Mouse (Mus musculus) liver, embryonic 16.5 days (tissue): ENCODE data around the gene Wdr25. TPM values are rescaled to one million over a fixed set of nuclear protein-coding genes. Genes with fewer than 3 reads are reported as not detected.
A peak's percentile ranks its signal among the peaks of the same experiment; 100 is the strongest.

Experiments
- ATAC-seq: fragments of 200-750 bp; cut with Nextera tagmentation; 2 replicates; pipeline ENCODE4 v1.8.0; 2017; ENCODE audit warnings: low read depth, mild to moderate bottlenecking, moderate number of reproducible peaks, moderate library complexity
- H3K27ac ChIP-seq: fragments of 300-500 bp; sonication (generic); 2 replicates; pipeline ENCODE4 v1.5.1; 2014; ENCODE audit warnings: mild to moderate bottlenecking, low read length
- H3K27me3 ChIP-seq: fragments of 300-500 bp; sonication (generic); 2 replicates; pipeline ENCODE4 v1.6.1; 2014; ENCODE audit warnings: low read depth, low read length, mixed read lengths; ENCODE audit not compliant: control insufficient read depth, insufficient read depth
- H3K36me3 ChIP-seq: fragments of 300-500 bp; sonication (generic); 2 replicates; pipeline ENCODE4 v1.6.1; 2014; ENCODE audit warnings: mild to moderate bottlenecking; ENCODE audit not compliant: control insufficient read depth, insufficient read depth
- H3K4me1 ChIP-seq: fragments of 300-500 bp; sonication (generic); 2 replicates; pipeline ENCODE4 v1.6.1; 2014; ENCODE audit warnings: low read depth, low read length, mixed read lengths; ENCODE audit not compliant: control insufficient read depth
- H3K4me2 ChIP-seq: fragments of 300-500 bp; sonication (generic); 2 replicates; pipeline ENCODE4 v1.6.1; 2014; ENCODE audit warnings: low read depth, low read length, mixed read lengths
- H3K4me3 ChIP-seq: fragments of 300-500 bp; sonication (generic); 2 replicates; pipeline ENCODE4 v1.5.1; 2014; ENCODE audit warnings: low read depth, mild to moderate bottlenecking, low read length
- H3K9ac ChIP-seq: fragments of 300-500 bp; sonication (generic); 2 replicates; pipeline ENCODE4 v1.6.1; 2014; ENCODE audit warnings: low read depth, low read length
- H3K9me3 ChIP-seq: fragments of 300-500 bp; sonication (generic); replicated peaks from 2 replicates; pipeline ENCODE4 v1.6.1; 2016; ENCODE audit warnings: low read length; ENCODE audit not compliant: control insufficient read depth
- WGBS: fragments of 180-500 bp; shearing (Covaris S2); extraction: QIAGEN DNeasy Blood & Tissue Kit; methylation state at CpG from one replicate; pipeline ENCODE4 v1.1.7; 2014; ENCODE audit not compliant: insufficient replicate concordance; 5-methylcytosine and 5-hydroxymethylcytosine counted together
- polyA plus RNA-seq: library from polyadenylated mRNA; unstranded; fragments of >200 nt; fragmentation: Nextera tagmentation; extraction: Ambion mirVana; gene quantifications from 2 replicates; pipeline ENCODE4 v1.2.1, GENCODE M21; 2015

Wdr25 gene
- polyA plus RNA-seq, 1 experiment from 2014 or later, result 1.3 TPM

DNA sequence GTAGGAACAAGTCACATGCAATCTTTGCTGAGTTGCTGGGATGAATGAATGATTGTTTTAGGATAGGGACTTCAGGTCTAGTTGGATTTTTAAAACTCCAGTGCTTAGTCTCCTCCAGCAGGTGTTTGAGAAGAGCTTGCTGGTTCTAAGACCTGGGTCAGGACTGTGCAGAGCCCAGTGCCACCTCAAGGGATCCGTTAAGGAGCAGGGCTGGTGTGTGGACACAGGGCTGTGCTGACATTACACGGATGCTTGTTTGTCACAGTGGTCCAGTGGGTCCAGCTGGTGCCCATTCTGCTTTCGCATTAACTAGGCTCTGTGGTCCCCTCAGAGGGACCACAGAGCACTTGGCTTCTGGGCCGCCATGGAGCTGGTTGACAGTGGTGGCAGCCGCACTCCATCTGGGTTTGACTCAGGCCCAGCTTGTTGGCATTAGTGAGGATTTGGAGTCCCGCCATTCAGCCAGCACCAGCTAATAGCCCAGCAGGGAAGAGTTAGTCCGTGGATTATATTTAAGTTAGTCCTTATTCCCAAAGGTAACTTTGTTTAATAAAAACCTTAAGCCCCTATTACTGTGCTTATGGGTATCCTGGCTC, 23.1 kb downstream of the Wdr25 start:
- no peaks in the 10 kb centered on the region for H3K9me3 ChIP-seq
- no peak for ATAC-seq
- no peak overlapping the region for H3K9ac ChIP-seq
- no peaks in the 10 kb centered on the region for H3K27me3 ChIP-seq
- no peaks in the 10 kb centered on the region for H3K36me3 ChIP-seq
- WGBS, result 76% methylated on average over 7 of the region's 7 CpGs
- H3K27ac ChIP-seq, result no peak overlapping the region
- H3K4me2 ChIP-seq, result no peak overlapping the region
- H3K4me3 ChIP-seq, result no peak overlapping the region
- H3K4me1 ChIP-seq, result no peaks in the 10 kb centered on the region; the same call in 1 of the 2 replicates

DNA sequence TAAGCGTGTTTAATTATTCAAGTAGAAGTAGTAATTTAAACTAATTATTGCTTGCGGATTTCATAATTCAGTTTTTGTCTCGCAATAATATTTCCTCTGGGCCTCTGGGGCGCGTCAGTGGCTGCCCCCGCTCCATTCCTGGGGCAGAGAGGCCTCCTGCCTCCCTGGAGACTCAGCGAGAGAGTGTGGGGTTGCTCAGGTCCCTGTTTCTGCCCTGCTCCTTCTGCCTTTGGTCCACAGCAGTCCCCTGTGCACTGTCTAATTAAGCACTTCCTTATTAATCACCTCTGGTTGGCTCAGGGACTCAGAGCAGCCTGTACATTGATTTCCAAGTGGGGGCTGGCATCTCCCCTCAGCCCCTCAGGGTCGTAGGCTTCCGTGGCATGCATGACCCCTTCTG, 24.1 kb downstream of the Wdr25 start:
- H3K9me3 ChIP-seq, result no peaks in the 10 kb centered on the region
- 63% methylated on average over 9 of the region's 9 CpGs for WGBS
- H3K4me3 ChIP-seq, result no peak overlapping the region
- H3K9ac ChIP-seq, result no peak overlapping the region
- H3K4me1 ChIP-seq, result no peaks in the 10 kb centered on the region; the same call in 1 of the 2 replicates
- no peaks in the 10 kb centered on the region for H3K27me3 ChIP-seq
- H3K36me3 ChIP-seq, result no peaks in the 10 kb centered on the region
- no peak for ATAC-seq
- H3K4me2 ChIP-seq, result no peak overlapping the region
- H3K27ac ChIP-seq, result no peak overlapping the region

DNA sequence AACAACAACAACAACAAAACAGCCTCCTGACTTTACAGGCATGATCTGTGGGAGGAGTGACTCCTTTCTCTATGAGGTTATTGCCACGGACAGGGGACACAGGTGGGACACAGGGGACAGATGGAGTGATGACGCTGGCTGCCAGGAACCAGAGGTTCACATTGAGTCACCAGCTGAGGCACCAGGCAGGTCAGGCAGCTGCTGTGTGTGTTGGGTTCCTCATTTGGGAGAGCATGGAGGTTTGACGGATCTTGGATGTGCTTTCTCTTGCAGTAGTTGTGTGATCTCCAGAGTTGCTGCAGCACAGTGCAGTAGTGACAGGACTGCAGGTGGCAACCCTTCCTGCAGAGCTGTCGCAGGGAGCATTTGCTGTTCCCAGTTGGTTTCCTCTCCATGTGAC, 25.3 kb downstream of the Wdr25 start:
- H3K27me3 ChIP-seq, result no peaks in the 10 kb centered on the region
- H3K9me3 ChIP-seq, result no peaks in the 10 kb centered on the region
- WGBS, result 43% methylated on average over 4 of the region's 4 CpGs
- no peak for ATAC-seq
- H3K4me2 ChIP-seq, result no peak overlapping the region
- no peak overlapping the region for H3K4me3 ChIP-seq
- H3K9ac ChIP-seq, result no peak overlapping the region
- H3K27ac ChIP-seq, result no peak overlapping the region
- no peaks in the 10 kb centered on the region; the same call in 1 of the 2 replicates for H3K4me1 ChIP-seq
- no peaks in the 10 kb centered on the region for H3K36me3 ChIP-seq

DNA sequence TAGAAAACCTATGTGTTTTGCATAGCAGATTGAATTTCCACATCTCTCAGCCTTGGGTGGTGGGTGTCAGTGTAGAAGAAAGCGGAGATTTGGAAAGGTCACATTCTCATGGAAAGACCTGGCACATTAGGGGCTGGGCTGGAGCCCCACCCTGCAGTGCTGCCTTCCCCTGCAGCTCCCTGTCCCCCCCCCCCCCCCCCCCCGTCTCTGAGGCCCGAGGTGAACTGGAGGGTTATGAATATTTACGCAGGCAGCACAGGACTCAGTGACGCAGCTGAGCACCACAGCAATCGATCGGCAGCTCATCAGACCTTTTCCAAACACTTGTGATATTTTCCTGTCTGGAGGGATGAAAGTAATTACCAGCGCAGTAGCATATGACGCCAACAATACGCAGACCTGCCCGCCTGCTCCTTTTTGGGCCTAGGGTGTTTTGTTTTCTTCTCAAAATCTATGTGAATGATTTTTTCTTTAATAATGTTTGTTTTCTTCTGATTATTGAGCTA, 33.2 kb downstream of the Wdr25 start:
- no peak for ATAC-seq
- 72% methylated on average over 9 of the region's 11 CpGs for WGBS

DNA sequence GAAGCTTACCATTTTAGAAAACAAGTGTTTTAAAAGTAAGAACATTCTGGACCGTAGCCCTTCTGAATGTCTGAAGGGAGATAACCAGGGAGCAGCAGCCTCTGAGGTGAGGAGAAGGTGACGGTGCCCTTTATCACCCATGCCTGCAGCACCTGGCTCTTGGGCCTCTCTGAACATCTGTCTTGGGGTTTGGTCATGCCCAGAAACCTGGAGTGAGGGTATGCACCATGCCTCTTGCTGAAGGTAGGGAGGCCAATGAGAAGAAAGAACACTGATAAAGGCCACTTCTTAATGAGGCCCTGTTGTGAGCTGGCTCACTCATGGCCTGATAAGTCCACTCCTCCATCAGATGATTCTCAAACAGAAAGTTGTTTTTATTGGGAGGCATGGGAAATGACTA, 34.8 kb downstream of the Wdr25 start:
- Histone ChIP-seq H3K27me3 (no peaks in the 10 kb centered on the region), H3K27ac (no peak overlapping the region), H3K9ac (no peak overlapping the region), H3K4me1 (no peaks in the 10 kb centered on the region), H3K36me3 (no peaks in the 10 kb centered on the region), H3K4me3 (no peak overlapping the region), H3K4me2 (no peak overlapping the region), H3K9me3 (no peaks in the 10 kb centered on the region)
- peak; percentile 27; the same call in 1 of the 2 replicates for ATAC-seq
- 33% methylated on average over 2 of the region's 2 CpGs for WGBS

More for the DNA sequence above, 33.2 kb downstream of the Wdr25 start:
- Histone ChIP-seq H3K27me3 (no peaks in the 10 kb centered on the region), H3K4me3 (no peak overlapping the region), H3K27ac (no peak overlapping the region), H3K36me3 (no peaks in the 10 kb centered on the region), H3K4me1 (no peaks in the 10 kb centered on the region), H3K9ac (no peak overlapping the region), H3K9me3 (no peaks in the 10 kb centered on the region), H3K4me2 (no peak overlapping the region)

DNA sequence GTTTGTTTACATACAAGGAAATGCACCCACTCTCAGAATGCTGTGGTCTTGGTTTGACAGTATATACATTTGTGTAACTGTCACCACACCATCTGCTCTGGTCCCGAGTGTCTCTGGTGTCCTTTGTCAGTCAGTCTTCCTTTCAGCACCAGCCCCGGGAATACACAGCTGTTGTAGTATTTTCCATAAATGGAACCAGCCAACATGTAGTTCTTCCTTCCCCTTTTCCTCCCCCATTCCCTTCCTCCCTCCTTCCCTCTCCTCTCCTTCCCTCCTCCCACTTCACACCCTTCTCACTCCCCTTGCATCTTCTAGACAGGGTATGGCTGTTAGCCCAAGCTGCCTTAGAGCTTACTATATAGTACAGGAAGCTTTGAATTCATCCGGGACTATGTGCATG, 36.0 kb downstream of the Wdr25 start:
- Histone ChIP-seq H3K4me3 (no peak overlapping the region), H3K27ac (no peak overlapping the region), H3K4me1 (no peaks in the 10 kb centered on the region), H3K9ac (no peak overlapping the region), H3K36me3 (no peaks in the 10 kb centered on the region), H3K9me3 (no peaks in the 10 kb centered on the region), H3K27me3 (no peaks in the 10 kb centered on the region), H3K4me2 (no peak overlapping the region)
- ATAC-seq, result no peak
- WGBS, result 42% methylated on average over 3 of the region's 3 CpGs

DNA sequence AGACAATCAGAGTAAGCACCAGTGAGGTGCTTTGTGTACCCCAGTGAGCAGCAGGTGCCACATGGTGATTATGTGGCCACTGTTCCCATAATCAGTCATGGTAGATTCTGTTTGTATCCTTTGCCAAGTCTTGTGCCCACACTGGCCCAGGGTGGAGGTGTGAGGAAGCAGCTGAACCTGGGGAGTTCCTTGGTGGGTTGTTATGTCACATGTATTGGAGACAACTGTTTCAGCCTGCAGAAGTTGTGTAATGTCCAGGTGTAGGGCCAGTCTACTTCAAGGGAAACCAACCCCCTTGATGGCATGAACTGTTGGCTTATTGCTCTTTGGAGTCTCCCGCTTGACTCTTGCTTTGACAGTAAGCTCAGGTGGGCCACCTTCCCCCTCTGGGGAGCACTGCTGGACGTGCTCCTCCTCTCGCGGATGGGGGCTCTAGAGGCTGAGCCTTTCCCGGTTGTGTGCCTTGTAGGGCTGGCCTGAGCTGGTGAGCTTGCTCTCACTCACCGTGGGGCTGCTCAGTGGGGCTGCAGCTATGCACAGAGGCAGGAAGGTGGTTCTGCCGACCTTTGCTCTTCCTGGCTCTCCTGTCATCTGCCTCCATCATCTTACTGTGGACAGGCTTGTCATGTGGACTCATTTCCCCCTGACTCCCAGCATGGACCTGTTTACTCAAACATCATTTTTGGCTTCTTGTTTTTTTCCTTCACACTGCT, 38.1 kb downstream of the Wdr25 start:
- 56% methylated on average over 7 of the region's 7 CpGs for WGBS
- no peak for ATAC-seq
- no peaks in the 10 kb centered on the region for H3K4me1 ChIP-seq
- no peak overlapping the region for H3K4me3 ChIP-seq
- H3K9ac ChIP-seq, result no peak overlapping the region
- H3K4me2 ChIP-seq, result no peak overlapping the region
- H3K27ac ChIP-seq, result no peak overlapping the region
- H3K36me3 ChIP-seq, result no peaks in the 10 kb centered on the region
- no peaks in the 10 kb centered on the region for H3K9me3 ChIP-seq
- H3K27me3 ChIP-seq, result no peaks in the 10 kb centered on the region

DNA sequence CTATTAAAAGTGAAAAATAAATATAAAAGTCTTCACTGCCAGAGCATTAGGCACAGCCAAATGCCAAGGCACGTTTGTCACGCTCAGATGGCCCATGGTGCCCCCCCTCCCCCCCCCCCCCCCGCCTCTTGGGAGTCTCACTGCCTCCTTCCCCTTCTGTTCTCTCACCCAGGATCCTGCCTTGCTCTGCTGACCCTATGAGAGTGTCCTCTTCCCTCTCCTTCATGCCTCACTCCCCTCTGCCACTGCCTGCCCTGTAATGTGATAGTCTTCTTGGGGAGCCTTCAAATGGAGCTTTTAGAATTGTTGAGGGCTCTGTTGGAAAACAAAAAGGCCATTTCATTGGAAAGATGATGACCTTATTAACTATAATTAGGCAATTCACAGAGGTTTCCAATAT, 38.7 kb downstream of the Wdr25 start:
- WGBS, result 65% methylated on average over 2 of the region's 3 CpGs

DNA sequence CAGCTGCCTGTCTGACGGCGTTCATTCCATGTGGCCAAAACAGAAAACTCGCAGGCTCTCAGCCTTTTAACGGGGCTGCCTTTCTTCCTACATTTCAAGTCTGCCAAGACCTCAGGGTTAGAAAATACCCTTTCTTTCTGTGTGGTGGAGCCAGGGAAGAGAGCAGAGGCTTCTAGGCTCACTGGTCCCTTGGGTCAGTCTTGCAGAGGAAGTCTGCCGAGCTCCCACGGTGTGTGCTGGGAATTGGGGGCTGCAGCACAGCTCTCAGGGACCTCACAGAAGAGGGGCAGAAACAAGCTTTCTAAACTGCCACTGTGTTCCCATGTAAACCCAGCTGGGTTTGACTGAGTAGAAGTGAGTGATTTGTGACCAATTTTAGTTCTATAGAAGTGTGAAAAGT, 40.8 kb downstream of the Wdr25 start:
- Histone ChIP-seq H3K36me3 (no peaks in the 10 kb centered on the region), H3K27me3 (no peaks in the 10 kb centered on the region), H3K4me1 (no peaks in the 10 kb centered on the region), H3K27ac (no peak overlapping the region), H3K4me3 (no peak overlapping the region), H3K9ac (no peak overlapping the region), H3K9me3 (no peaks in the 10 kb centered on the region), H3K4me2 (no peak overlapping the region)
- 64% methylated on average over 6 of the region's 6 CpGs for WGBS
- no peak for ATAC-seq

More for the DNA sequence above, 38.7 kb downstream of the Wdr25 start:
- no peaks in the 10 kb centered on the region for H3K27me3 ChIP-seq
- H3K9ac ChIP-seq, result no peak overlapping the region
- no peak overlapping the region for H3K4me3 ChIP-seq
- no peaks in the 10 kb centered on the region for H3K4me1 ChIP-seq
- no peaks in the 10 kb centered on the region for H3K9me3 ChIP-seq
- no peaks in the 10 kb centered on the region for H3K36me3 ChIP-seq
- H3K4me2 ChIP-seq, result no peak overlapping the region
- no peak for ATAC-seq
- H3K27ac ChIP-seq, result no peak overlapping the region
